Mouse (Mus musculus): ENCODE results near the gene Usp49.
"Not testable (repeated sequence)": the region's sequence is repeated elsewhere in the genome, so short reads cannot be mapped to it uniquely, and the experiment has no call there.

The Usp49 gene

GRCm38 (mm10) chr17:47630678-47631065, at the start of gene Usp49:
TSS of gene Usp49 (plus strand) at chr17:47630690.
- no peak for DNase-seq (ENCODE audit: low read depth)

- DNase-seq (ENCODE audit: low read depth) = no peak
Observed at GRCm38 (mm10) chr17:47580962-47581361, 49.5 kb upstream of the Usp49 start.

DNA sequence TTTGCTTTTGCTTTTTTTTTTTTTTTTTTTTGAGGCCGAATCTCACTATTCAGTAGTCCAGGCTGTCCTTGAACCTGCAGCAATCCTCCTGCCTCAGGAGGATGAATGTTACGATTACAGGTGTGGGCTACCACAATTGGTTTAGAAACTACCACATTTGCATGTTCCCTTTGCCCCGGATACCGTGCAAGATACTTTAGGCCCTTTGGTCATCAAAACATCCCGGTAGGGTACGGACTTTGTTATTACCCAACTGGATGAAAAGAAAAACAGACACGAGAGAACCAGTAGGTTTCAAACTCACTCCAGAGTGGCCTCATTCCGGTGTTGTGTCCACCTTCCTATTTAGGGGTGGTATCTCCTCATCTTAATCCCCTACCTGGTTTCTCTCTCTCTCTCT, 42.0 kb upstream of the Usp49 start:
- DNase-seq (ENCODE audit: low read depth) = no peak

DNA sequence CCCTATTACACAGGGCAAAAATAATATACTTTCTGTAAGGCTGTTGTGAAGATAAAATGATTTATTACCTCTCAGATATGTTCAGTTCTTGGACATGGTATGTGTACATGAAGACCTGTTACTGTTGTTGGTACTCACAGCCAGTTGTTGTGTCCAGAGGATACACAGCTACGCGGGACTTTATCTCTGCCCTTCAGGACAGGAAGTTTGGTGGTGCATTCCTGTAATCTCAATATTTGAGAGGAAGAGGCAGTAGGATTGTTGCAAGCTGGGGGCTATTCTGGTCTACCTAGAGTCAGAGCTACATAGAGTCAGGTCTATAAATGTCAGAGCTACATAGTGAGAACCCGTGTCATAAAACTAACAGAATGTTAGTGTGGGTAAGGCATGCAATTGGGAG, 39.4 kb upstream of the Usp49 start:
- no peak for DNase-seq (ENCODE audit: low read depth)

- DNase-seq (ENCODE audit: low read depth) = peak; percentile 99
Observed at GRCm38 (mm10) chr17:47593215-47593853, 37.2 kb upstream of the Usp49 start.

- no peak for DNase-seq (ENCODE audit: low read depth)
Observed at GRCm38 (mm10) chr17:47593854-47594182, 36.7 kb upstream of the Usp49 start.

GRCm38 (mm10) chr17:47594183-47594968, 36.1 kb upstream of the Usp49 start:
- peak; percentile 49 for DNase-seq (ENCODE audit: low read depth)

GRCm38 (mm10) chr17:47594969-47595247, 35.6 kb upstream of the Usp49 start:
- no peak for DNase-seq (ENCODE audit: low read depth)

DNA sequence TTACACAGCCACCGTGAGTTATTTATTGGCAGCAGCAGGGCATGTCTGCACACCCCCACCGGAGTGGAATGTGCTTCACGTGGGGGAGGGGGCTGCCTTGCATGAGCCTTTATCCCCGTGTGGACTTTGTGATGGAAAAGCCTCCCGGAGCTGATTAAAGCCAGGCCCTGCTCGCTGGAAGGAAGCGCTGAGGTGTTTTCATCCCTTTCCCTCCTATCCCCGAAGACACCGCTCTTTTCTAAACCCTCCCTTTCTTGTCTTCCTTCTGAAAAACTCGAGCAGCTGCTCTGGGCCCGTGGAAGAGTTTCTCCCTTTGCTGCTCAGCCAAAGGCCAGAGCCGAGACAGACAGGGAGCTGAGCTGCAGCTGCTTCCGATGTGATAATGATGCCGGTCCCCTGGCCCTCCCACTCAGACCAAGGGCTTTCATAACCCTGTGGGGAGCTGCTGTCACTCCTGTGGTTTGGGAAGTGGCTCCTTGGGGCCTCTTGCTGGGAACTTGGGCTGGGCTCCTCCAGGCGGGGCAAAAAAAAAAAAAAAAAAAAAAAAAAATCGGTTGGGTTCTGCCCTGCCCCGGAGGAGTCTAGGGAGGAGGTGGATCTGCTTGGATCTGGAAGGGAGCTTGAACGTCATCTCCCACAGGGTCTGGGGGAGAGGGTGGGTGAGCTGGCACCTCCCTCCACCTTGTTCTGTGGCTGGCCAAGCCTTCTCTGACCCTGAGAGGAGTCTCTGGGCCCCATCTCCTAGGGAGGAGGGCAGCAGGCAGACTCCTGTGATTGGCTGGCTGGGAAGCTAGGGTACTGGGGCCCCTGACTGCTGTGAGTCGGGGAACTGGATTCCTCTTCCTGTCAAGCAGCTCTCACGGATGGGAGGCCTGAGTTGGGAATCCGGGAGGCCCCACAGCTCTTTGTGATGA, 35.0 kb upstream of the Usp49 start:
- DNase-seq (ENCODE audit: low read depth) = peak; percentile 89

DNA sequence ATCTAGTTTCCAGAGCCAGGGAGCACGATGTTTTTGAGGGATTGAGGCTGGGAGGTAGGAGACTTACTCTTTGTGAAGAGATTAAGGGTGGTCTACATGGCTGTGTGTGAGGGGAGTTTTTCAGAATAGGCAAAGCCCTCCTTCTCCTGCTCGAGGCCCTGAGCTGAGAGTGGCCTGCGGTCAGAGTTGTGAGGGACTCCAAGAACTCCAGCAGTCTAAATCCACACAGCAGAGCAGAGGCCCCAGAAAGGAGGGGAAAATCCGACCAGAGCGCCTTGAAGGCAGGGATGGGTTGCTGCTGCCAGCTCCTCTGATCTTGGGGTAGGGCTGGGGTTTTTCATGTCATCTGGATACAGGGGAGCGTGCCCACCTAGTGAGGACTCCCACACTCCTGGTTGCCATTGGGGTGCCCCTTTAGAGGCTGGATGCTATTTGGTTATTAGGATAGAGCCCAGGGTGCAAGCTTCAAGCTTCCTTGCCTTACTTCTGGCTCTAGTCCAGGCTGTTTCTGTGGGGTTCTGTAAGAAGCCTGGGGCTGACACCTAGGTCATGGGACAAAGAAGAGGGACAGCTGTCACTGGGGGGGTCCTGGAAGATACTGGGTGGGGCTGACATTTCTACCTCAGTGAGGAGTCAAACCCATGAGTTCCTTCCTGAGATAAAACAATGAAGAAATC, 34.2 kb upstream of the Usp49 start:
- DNase-seq (ENCODE audit: low read depth) = peak; percentile 20

- DNase-seq (ENCODE audit: low read depth) = no peak
Observed at GRCm38 (mm10) chr17:47596839-47597164, 33.7 kb upstream of the Usp49 start.

DNA sequence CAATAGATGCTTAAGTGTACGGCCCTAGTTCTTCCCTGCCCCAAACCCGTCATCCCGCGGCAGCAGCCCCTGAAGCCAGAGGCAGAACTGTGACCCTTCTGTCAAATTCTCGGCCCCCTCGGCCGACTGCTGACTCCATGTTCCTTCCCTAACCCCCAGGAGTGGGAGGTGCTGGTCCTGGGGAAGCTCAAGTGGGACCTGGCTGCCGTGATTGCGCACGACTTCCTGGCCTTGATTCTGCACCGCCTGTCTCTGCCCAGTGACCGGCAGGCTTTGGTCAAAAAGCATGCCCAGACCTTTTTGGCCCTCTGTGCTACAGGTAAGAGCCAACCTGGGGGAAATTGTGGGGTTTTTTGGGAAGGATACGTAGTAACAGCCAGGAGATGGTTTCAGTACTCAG, 33.2 kb upstream of the Usp49 start:
- DNase-seq (ENCODE audit: low read depth) = no peak

- DNase-seq (ENCODE audit: low read depth) = peak; percentile 63
Observed at GRCm38 (mm10) chr17:47597838-47598579, 32.5 kb upstream of the Usp49 start.

DNA sequence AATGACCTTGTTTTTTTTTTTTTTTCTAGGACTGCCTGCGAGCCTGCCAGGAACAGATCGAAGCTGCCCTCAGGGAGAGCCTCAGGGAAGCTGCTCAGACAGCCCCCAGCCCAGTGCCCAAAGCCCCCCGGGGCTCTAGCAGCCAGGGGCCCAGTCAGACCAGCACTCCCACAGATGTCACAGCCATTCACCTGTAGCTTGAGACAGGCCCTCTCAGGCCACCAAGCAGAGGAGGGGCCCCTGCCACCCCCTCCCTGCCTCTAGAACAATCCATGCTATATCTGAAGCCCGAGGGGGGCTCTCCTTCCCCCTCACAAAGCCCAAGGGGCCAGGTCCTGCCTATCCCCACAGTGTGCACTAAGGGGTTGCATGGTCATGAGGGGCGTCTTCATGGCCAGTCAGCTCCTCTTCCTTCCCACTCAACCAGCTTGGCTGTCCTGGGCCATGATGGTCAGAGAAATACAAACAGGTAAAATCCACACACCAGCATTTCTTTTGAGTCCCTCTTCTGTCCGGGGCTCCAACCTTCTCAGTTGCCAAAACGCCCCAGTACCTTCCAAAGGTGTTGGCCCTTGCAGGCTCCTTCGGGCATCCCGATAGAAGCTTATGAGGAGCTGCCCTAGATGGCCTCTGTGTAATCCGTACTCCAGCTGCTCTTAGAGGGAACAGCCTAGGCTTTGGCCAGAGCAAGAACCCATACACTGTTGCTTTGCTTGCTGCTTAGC, 31.7 kb upstream of the Usp49 start:
- DNase-seq (ENCODE audit: low read depth) = not testable (repeated sequence)

GRCm38 (mm10) chr17:47599511-47600297, 30.8 kb upstream of the Usp49 start:
- peak; percentile 25 for DNase-seq (ENCODE audit: low read depth)

- no peak for DNase-seq (ENCODE audit: low read depth)
Observed at GRCm38 (mm10) chr17:47600601-47601388, 29.7 kb upstream of the Usp49 start.

- no peak for DNase-seq (ENCODE audit: low read depth)
Observed at GRCm38 (mm10) chr17:47601389-47601755, 29.1 kb upstream of the Usp49 start.

DNA sequence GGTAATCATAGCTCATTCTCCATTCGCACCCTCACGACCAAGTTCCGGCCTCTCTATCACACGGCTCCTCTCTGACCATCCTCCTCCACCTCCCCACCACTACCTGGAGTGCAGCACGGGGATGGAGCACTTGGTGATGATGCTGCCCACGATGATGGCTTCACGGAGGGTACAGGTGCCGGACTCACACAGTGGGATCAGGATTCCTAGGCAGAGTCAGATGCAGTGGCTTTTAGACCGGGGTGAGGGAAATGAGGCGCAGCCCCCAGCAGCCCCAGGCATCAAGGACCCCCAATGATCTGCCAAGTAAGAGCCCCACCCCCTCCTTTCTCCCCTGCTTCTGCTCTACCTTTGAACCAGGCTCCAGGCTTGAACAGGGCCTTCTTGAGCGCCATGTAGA, 28.2 kb upstream of the Usp49 start:
- DNase-seq (ENCODE audit: low read depth) = no peak

DNA sequence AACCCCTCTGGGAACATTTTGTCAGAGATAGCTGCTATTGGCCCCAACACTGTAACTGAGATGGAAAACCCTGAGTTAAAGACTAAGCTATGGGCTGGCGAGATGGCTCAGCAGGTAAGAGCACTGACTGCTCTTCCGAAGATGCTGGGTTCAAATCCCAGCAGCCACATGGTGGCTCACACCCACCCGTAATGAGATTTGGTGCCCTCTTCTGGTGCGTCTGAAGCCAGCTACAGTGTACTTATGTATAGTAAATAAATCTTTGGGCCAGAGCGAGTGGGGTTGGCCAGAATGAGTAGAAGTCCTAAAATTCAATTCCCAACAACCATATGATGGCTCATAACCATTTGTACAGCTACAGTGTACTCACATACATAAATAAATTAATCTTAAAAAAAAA, 24.3 kb upstream of the Usp49 start:
- peak; percentile 69 for DNase-seq (ENCODE audit: low read depth)

DNA sequence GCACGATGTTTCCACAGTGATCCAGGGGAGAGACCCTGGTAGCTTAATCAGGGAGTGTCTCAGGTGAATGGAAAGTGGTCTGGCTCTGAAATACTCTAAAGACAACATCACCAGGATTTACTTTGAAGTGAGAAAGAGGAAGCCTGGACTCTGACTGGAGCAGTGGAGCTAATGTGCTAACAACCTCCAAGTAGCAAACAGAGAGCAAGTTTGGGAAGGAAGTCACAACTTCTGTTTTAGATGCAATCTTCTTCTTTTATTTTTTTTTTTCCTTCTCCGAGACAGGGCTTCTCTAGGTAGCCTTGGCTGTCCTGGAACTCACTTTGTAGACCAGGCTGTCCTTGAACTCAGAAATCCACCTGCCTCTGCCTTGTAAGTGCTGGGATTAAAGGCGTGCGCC, 21.3 kb upstream of the Usp49 start:
- DNase-seq (ENCODE audit: low read depth) = no peak
